Mouse (Mus musculus): ENCODE results near the gene Fndc7. TPM values are rescaled to one million over a fixed set of nuclear protein-coding genes. Genes with fewer than 3 reads are reported as not detected.
A peak's percentile ranks its signal among the peaks of the same experiment; 100 is the strongest.
"Not testable (repeated sequence)": the region's sequence is repeated elsewhere in the genome, so short reads cannot be mapped to it uniquely, and the experiment has no call there.

Fndc7 gene
- total and polyA plus RNA-seq, 2 experiments from 2014 or later: 0.06 to 0.16 TPM

DNA sequence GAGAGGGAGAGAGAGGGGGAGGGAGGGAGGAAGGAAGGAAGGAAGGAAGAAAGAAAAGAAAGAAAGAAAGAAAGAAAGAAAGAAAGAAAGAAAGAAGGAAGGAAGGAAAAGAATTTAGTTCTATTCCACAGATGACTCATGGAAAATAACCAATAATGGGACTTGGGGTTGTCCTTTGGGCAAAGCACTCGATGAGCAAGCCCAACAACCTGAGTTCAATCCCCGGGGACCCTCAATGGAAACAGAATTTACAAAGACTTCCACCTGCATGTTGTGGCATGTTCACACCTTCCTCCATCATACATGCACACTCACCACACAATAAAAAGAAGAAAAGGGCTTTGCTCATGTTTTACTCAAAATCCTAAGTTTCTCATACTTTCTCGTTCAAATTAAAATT is 22.4 kb downstream of the Fndc7 start:
- DNase-seq (ENCODE audit: low spot score) (no peak), ATAC-seq (no peak)
- H3K4me2 ChIP-seq (ENCODE audit: low read depth, low read length): no peak overlapping the region
- no peak for TF ChIP-seq CTCF (IDR thresholded peaks at IDR 0.05; ENCODE audit: low read depth)
- H3K9ac ChIP-seq (replicated peaks; ENCODE audit: low read length): no peak overlapping the region
- H3K4me1 ChIP-seq (ENCODE audit: insufficient read depth, low read length): no peaks in the 10 kb centered on the region
- 94% methylated on average over 3 of the region's 3 CpGs for WGBS
- no peak overlapping the region for H3K27ac ChIP-seq
- H3K4me3 ChIP-seq (ENCODE audit: low read length): no peak overlapping the region
- H3K9me3 ChIP-seq (ENCODE audit: low read length): no peaks in the 10 kb centered on the region
- no peaks in the 10 kb centered on the region for H3K27me3 ChIP-seq (ENCODE audit: insufficient read depth, low read length)
- no peaks in the 10 kb centered on the region for H3K36me3 ChIP-seq (ENCODE audit: insufficient read depth, low read length)

DNA sequence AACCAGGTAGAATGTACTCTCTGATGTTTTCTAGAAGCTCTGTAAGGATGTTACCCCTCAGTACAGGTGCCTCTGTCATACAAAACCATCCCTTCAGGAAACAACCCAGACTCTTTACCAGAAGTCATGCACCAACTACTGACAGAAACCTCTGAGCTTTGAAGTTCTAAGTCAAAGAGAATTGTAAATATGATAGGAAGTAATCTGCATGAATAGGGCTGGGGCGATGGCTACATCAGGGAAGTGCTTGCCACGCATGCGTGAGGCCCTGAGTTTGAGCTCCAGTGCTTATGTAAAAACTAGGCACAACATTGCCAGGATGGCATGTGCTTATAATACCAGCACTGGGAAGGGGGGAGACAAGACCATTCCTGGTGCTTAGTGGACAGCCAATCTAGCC is 24.1 kb downstream of the Fndc7 start:
- Histone ChIP-seq H3K27me3 (ENCODE audit: insufficient read depth, low read length) (no peaks in the 10 kb centered on the region), H3K9ac (replicated peaks; ENCODE audit: low read length) (no peak overlapping the region), H3K4me3 (ENCODE audit: low read length) (no peak overlapping the region), H3K4me2 (ENCODE audit: low read depth, low read length) (no peak overlapping the region), H3K4me1 (ENCODE audit: insufficient read depth, low read length) (no peaks in the 10 kb centered on the region), H3K36me3 (ENCODE audit: insufficient read depth, low read length) (no peaks in the 10 kb centered on the region), H3K9me3 (ENCODE audit: low read length) (no peaks in the 10 kb centered on the region), H3K27ac (no peak overlapping the region)
- ATAC-seq (no peak), DNase-seq (ENCODE audit: low spot score) (no peak)
- 95% methylated on average over 3 of the region's 3 CpGs for WGBS
- no peak for TF ChIP-seq CTCF (IDR thresholded peaks at IDR 0.05; ENCODE audit: low read depth)

DNA sequence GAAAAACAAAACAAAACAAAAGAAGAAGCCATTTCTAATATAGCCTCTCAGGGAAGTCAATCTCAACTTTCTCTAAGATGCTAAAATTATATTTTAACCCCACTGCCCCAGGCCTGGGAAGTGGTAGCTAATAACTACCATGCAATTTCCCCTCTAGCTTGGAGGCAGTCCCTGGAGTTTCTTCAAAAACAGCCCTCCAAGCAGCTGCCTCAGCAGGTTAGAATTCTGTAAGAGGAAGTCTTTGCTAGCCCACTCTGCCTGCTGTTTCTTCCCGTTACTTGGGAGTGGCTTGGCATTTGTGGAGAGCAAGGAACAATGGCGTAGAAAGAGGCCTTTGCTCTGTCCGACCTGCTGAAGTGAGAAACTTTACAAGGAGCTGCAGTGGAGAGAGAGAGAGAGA is 24.7 kb downstream of the Fndc7 start:
- DNase-seq (ENCODE audit: low spot score) (no peak), ATAC-seq (no peak)
- Histone ChIP-seq H3K9ac (replicated peaks; ENCODE audit: low read length) (no peak overlapping the region), H3K36me3 (ENCODE audit: insufficient read depth, low read length) (no peaks in the 10 kb centered on the region), H3K4me2 (ENCODE audit: low read depth, low read length) (no peak overlapping the region), H3K4me1 (ENCODE audit: insufficient read depth, low read length) (no peaks in the 10 kb centered on the region), H3K9me3 (ENCODE audit: low read length) (no peaks in the 10 kb centered on the region), H3K4me3 (ENCODE audit: low read length) (no peak overlapping the region), H3K27me3 (ENCODE audit: insufficient read depth, low read length) (no peaks in the 10 kb centered on the region), H3K27ac (no peak overlapping the region)
- WGBS: 13% methylated on average over 3 of the region's 3 CpGs
- TF ChIP-seq CTCF (IDR thresholded peaks at IDR 0.05; ENCODE audit: low read depth): no peak

DNA sequence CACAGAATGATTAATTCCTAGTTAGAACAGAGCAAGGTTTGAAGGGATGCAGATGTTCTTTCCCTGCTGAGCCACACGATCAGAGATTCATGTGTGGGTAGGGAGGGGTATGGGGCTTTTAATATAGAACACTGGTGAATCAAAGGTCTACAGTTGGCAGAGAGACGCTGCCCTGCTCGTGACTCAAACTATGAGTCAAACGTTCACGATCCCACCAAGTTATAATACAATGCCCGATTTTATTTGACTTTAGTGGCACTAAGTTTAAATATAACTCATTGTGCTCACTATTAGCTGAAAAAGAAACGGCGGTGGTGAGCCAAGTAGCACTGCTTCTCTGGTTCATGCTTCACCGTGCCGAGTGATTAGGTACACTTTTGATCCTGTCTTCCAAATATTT is 26.7 kb downstream of the Fndc7 start:
- H3K4me3 ChIP-seq (ENCODE audit: low read length): no peak overlapping the region
- DNase-seq (ENCODE audit: low spot score) (no peak), ATAC-seq (no peak)
- WGBS: 83% methylated on average over 10 of the region's 10 CpGs
- no peak overlapping the region for H3K9ac ChIP-seq (replicated peaks; ENCODE audit: low read length)
- no peaks in the 10 kb centered on the region for H3K9me3 ChIP-seq (ENCODE audit: low read length)
- peaks cover 2% of the 10 kb centered on the region; the same call in 1 of the 2 replicates for H3K4me1 ChIP-seq (ENCODE audit: insufficient read depth, low read length)
- H3K27me3 ChIP-seq (ENCODE audit: insufficient read depth, low read length): no peaks in the 10 kb centered on the region
- no peaks in the 10 kb centered on the region for H3K36me3 ChIP-seq (ENCODE audit: insufficient read depth, low read length)
- no peak for TF ChIP-seq CTCF (IDR thresholded peaks at IDR 0.05; ENCODE audit: low read depth)
- no peak overlapping the region for H3K4me2 ChIP-seq (ENCODE audit: low read depth, low read length)
- H3K27ac ChIP-seq: no peak overlapping the region

DNA sequence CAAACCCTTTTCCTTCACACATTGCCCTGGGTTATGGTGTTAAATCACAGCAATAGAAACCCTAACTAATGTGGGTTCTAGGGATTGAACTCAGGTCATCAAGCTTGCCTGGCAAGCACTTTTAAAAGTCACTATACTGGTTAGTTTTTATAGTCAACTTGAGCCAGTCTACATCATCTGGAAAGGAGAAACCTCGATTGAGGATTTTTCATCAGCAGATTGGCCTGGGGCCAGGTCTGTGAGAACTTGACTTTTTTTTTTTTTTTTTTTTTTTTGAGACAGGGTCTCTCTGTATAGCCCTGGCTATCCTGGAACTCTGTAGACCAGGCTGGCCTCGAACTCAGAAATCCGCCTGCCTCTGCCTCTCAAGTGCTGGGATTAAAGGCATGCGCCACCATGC is 27.5 kb downstream of the Fndc7 start:
- WGBS: 89% methylated on average over 4 of the region's 4 CpGs
- not testable (repeated sequence) for H3K4me1 ChIP-seq (ENCODE audit: insufficient read depth, low read length); H3K27ac ChIP-seq; H3K9ac ChIP-seq (replicated peaks; ENCODE audit: low read length); H3K4me3 ChIP-seq (ENCODE audit: low read length); ATAC-seq; H3K27me3 ChIP-seq (ENCODE audit: insufficient read depth, low read length); H3K4me2 ChIP-seq (ENCODE audit: low read depth, low read length); H3K9me3 ChIP-seq (ENCODE audit: low read length); DNase-seq (ENCODE audit: low spot score); H3K36me3 ChIP-seq (ENCODE audit: insufficient read depth, low read length)

DNA sequence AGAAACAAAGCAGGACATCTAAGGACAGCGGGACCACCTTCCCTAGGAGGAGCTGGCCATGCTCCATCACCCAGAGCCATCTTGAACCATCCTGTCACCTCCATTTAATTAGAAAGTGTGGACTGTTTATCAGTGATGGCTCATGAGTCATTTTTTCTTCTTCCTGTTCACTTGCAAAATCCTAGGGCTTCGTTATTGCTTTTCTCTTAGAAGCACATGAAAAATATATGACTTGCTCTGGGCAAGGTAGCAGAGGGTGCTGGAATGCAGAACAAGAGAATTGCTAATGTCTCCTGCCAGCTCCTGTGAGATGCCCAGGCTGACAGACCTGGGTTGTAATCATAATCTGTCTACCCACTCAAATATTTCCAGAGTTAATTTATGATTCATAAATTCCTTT is 29.0 kb downstream of the Fndc7 start:
- 63% methylated on average over 2 of the region's 2 CpGs for WGBS
- Histone ChIP-seq H3K4me2 (ENCODE audit: low read depth, low read length) (no peak overlapping the region), H3K9me3 (ENCODE audit: low read length) (no peaks in the 10 kb centered on the region), H3K27me3 (ENCODE audit: insufficient read depth, low read length) (no peaks in the 10 kb centered on the region), H3K4me1 (ENCODE audit: insufficient read depth, low read length) (peaks cover 5% of the 10 kb centered on the region; the same call in 1 of the 2 replicates), H3K4me3 (ENCODE audit: low read length) (no peak overlapping the region), H3K36me3 (ENCODE audit: insufficient read depth, low read length) (no peaks in the 10 kb centered on the region), H3K9ac (replicated peaks; ENCODE audit: low read length) (no peak overlapping the region), H3K27ac (no peak overlapping the region)
- DNase-seq (ENCODE audit: low spot score) (no peak), ATAC-seq (no peak)
- TF ChIP-seq CTCF (IDR thresholded peaks at IDR 0.05; ENCODE audit: low read depth): no peak

DNA sequence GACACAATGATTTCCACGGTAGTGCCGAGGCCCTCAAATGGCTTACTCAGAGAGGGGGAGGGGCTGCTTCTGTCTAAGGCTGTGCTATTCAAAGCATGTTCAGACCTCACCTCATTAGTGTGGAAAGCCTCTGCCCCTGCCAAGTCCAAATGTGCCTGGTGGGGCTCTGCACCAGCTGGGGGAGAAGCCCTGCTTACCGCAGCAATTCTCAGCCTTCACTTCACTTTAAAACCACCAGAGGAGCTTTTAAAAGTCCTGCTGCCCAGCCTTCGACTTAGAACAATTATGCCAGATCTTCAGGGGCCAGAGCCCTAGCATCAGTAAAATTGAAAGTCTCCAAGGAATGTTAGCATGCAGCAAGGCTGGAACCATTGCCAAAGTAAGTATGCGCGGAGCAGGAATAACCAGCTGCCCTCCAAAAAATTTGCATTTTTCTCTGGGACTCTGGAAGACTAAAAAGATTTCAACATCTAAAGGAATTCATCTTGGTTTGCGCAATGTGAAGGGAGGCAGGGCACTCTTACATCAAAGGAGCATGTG is 31.5 kb downstream of the Fndc7 start:
- DNase-seq (ENCODE audit: low spot score) (peak; percentile 78), ATAC-seq (peak; percentile 82)
- 18% methylated on average over 7 of the region's 7 CpGs for WGBS
- Histone ChIP-seq H3K4me1 (ENCODE audit: insufficient read depth, low read length) (peaks cover 5% of the 10 kb centered on the region; the same call in 1 of the 2 replicates), H3K9ac (replicated peaks; ENCODE audit: low read length) (no peak overlapping the region), H3K4me2 (ENCODE audit: low read depth, low read length) (no peak overlapping the region), H3K27me3 (ENCODE audit: insufficient read depth, low read length) (no peaks in the 10 kb centered on the region), H3K4me3 (ENCODE audit: low read length) (no peak overlapping the region), H3K36me3 (ENCODE audit: insufficient read depth, low read length) (no peaks in the 10 kb centered on the region), H3K9me3 (ENCODE audit: low read length) (no peaks in the 10 kb centered on the region), H3K27ac (0 out of 2 replicates have a peak overlapping the region, but pooled peaks have one; percentile 26)
- peak; percentile 47 for TF ChIP-seq CTCF (IDR thresholded peaks at IDR 0.05; ENCODE audit: low read depth)
